Mouse (Mus musculus) CH12.LX (cell line): ENCODE data around the gene Nat9. TPM values are rescaled to one million over a fixed set of nuclear protein-coding genes. Genes with fewer than 3 reads are reported as not detected.

ENCODE experiments used
- DNase-seq: peaks from one replicate; pipeline ENCODE4 v3.0.0-alpha.2; 2013; ENCODE audit errors: extremely low read depth
- H3K27ac ChIP-seq: 2 replicates; pipeline ENCODE4 v1.5.1; 2012; ENCODE audit warnings: low read depth, mild to moderate bottlenecking, control low read depth, moderate library complexity; ENCODE audit not compliant: insufficient read depth
- H3K27me3 ChIP-seq: replicated peaks from 2 replicates; pipeline ENCODE3; 2012; ENCODE audit warnings: inconsistent platforms
- H3K36me3 ChIP-seq, 2 experiments: replicated peaks in 1 of 2; 2 replicates each; pipeline versions ENCODE3 to v1.6.1; 2012; ENCODE audit warnings: inconsistent platforms in 1 of 2, low read length in 1 of 2, mild to moderate bottlenecking in 1 of 2, mixed read lengths in 1 of 2, moderate library complexity in 1 of 2; ENCODE audit not compliant: control insufficient read depth in 1 of 2, insufficient read depth in 1 of 2
- H3K4me1 ChIP-seq, 2 experiments: 2 replicates each; pipeline ENCODE4 v1.6.1; 2012; ENCODE audit warnings: inconsistent platforms in 1 of 2, moderate library complexity in 1 of 2; ENCODE audit not compliant: insufficient read depth in 2 of 2, control insufficient read depth in 1 of 2
- H3K4me2 ChIP-seq: 2 replicates; pipeline ENCODE4 v1.6.1; 2012; ENCODE audit warnings: low read depth, mild to moderate bottlenecking, control low read depth; ENCODE audit not compliant: poor library complexity, insufficient read depth, severe bottlenecking
- H3K4me3 ChIP-seq, 3 experiments: fragments of 150-350 bp in 1 of 3; sonication (generic) in 1 of 3; replicated peaks in 1 of 3; 2 replicates each; pipeline versions ENCODE3 to v1.5.1; 2011 to 2012; ENCODE audit warnings: low read depth in 2 of 3, low read length in 2 of 3, mild to moderate bottlenecking in 2 of 3, moderate library complexity in 2 of 3, control low read depth in 1 of 3, improper control_type of control experiment in 1 of 3, inconsistent platforms in 1 of 3, mixed read lengths in 1 of 3; ENCODE audit not compliant: poor library complexity in 1 of 3
- H3K79me2 ChIP-seq: replicated peaks from 2 replicates; pipeline ENCODE4 v1.6.1; 2012; ENCODE audit warnings: mild to moderate bottlenecking, moderate library complexity; ENCODE audit not compliant: control insufficient read depth, poor library complexity, insufficient read depth, severe bottlenecking; ENCODE audit errors: extremely low read depth
- H3K9ac ChIP-seq: 2 replicates; pipeline ENCODE4 v1.6.1; 2012; ENCODE audit warnings: low read depth, mild to moderate bottlenecking, control low read depth, moderate library complexity; ENCODE audit not compliant: insufficient read depth
- H3K9me3 ChIP-seq: replicated peaks from 2 replicates; pipeline ENCODE3; 2012; ENCODE audit warnings: low read length, inconsistent platforms, mixed read lengths
- BHLHE40 ChIP-seq: IDR thresholded peaks from 2 replicates; pipeline ENCODE4 v1.6.1; 2011; ENCODE audit warnings: mild to moderate bottlenecking, low read depth, low read length, improper control_type of control experiment
- CHD1 ChIP-seq: IDR thresholded peaks from 2 replicates; pipeline ENCODE4 v1.6.1; 2012; ENCODE audit warnings: low read depth, low read length, improper control_type of control experiment, inconsistent platforms
- CHD2 ChIP-seq: IDR thresholded peaks from 2 replicates; pipeline ENCODE4 v1.6.1; 2011; ENCODE audit warnings: low read length, improper control_type of control experiment
- CTCF ChIP-seq, 2 experiments: IDR thresholded peaks in 1 of 2; conservative IDR thresholded peaks in 1 of 2; 2 replicates each; pipeline ENCODE4 v1.5.1; 2011 to 2012; ENCODE audit warnings: low read depth in 2 of 2, low read length in 2 of 2, improper control_type of control experiment in 1 of 2, inconsistent platforms in 1 of 2, mild to moderate bottlenecking in 1 of 2, moderate library complexity in 1 of 2
- E2F4 ChIP-seq: IDR thresholded peaks from 2 replicates; pipeline ENCODE4 v1.6.1; 2011; ENCODE audit warnings: low read depth, low read length, improper control_type of control experiment; ENCODE audit not compliant: insufficient replicate concordance
- ELF1 ChIP-seq: IDR thresholded peaks from 2 replicates; pipeline ENCODE4 v1.6.1; 2014; ENCODE audit warnings: low read depth, mild to moderate bottlenecking, inconsistent platforms, low read length, improper control_type of control experiment
- HCFC1 ChIP-seq: IDR thresholded peaks from 2 replicates; pipeline ENCODE4 v1.6.1; 2012; ENCODE audit warnings: low read depth, mild to moderate bottlenecking, inconsistent platforms, low read length, improper control_type of control experiment
- MAFK ChIP-seq: IDR thresholded peaks from 2 replicates; pipeline ENCODE4 v1.6.1; 2011; ENCODE audit warnings: low read length, improper control_type of control experiment; ENCODE audit not compliant: insufficient replicate concordance
- MAX ChIP-seq: IDR thresholded peaks from 2 replicates; pipeline ENCODE4 v1.6.1; 2011; ENCODE audit warnings: low read length, improper control_type of control experiment
- MAZ ChIP-seq: IDR thresholded peaks from 2 replicates; pipeline ENCODE4 v1.6.1; 2012; ENCODE audit warnings: low read depth, mild to moderate bottlenecking, inconsistent platforms, low read length, improper control_type of control experiment, moderate library complexity
- MXI1 ChIP-seq: IDR thresholded peaks from 2 replicates; pipeline ENCODE4 v1.6.1; 2011; ENCODE audit warnings: mild to moderate bottlenecking, low read depth, low read length, improper control_type of control experiment
- MYC ChIP-seq: IDR thresholded peaks from 2 replicates; pipeline ENCODE4 v1.6.1; 2011; ENCODE audit warnings: low read depth, mild to moderate bottlenecking, improper control_type of control experiment, low read length
- NELFE ChIP-seq: IDR thresholded peaks from 2 replicates; pipeline ENCODE4 v1.6.1; 2011; ENCODE audit warnings: low read depth, low read length, improper control_type of control experiment
- NRF1 ChIP-seq: IDR thresholded peaks from 2 replicates; pipeline ENCODE4 v1.6.1; 2014; ENCODE audit warnings: low read depth, mild to moderate bottlenecking, inconsistent platforms, low read length, improper control_type of control experiment, moderate library complexity
- PAX5 ChIP-seq: IDR thresholded peaks from 2 replicates; pipeline ENCODE4 v1.6.1; 2012; ENCODE audit warnings: low read length, inconsistent platforms, mixed read lengths
- POLR2A ChIP-seq: IDR thresholded peaks from 2 replicates; pipeline ENCODE4 v1.6.1; 2011; ENCODE audit warnings: low read depth, mild to moderate bottlenecking, improper control_type of control experiment, low read length
- POLR2AphosphoS2 ChIP-seq: IDR thresholded peaks from 2 replicates; pipeline ENCODE4 v1.6.1; 2011; ENCODE audit warnings: low read depth, low read length, improper control_type of control experiment
- RAD21 ChIP-seq: IDR thresholded peaks from 2 replicates; pipeline ENCODE4 v1.6.1; 2011; ENCODE audit warnings: low read depth, mild to moderate bottlenecking, low read length, improper control_type of control experiment, moderate library complexity
- RCOR1 ChIP-seq: conservative IDR thresholded peaks from 2 replicates; pipeline ENCODE4 v1.6.1; 2012; ENCODE audit warnings: low read depth, mild to moderate bottlenecking, inconsistent platforms, low read length, improper control_type of control experiment
- SIN3A ChIP-seq: IDR thresholded peaks from 2 replicates; pipeline ENCODE4 v1.6.1; 2012; ENCODE audit warnings: low read length, improper control_type of control experiment, inconsistent platforms
- SMC3 ChIP-seq: IDR thresholded peaks from 2 replicates; pipeline ENCODE4 v1.6.1; 2011; ENCODE audit warnings: low read depth, low read length, improper control_type of control experiment
- TBP ChIP-seq: conservative IDR thresholded peaks from 2 replicates; pipeline ENCODE4 v1.6.1; 2011; ENCODE audit warnings: low read depth, low read length, improper control_type of control experiment
- TCF12 ChIP-seq: IDR thresholded peaks from 2 replicates; pipeline ENCODE4 v1.6.1; 2014; ENCODE audit warnings: low read depth, mild to moderate bottlenecking, inconsistent platforms, low read length, improper control_type of control experiment
- UBTF ChIP-seq: IDR thresholded peaks from 2 replicates; pipeline ENCODE4 v1.6.1; 2012; ENCODE audit warnings: low read depth, mild to moderate bottlenecking, inconsistent platforms, low read length, improper control_type of control experiment, moderate library complexity
- USF2 ChIP-seq: conservative IDR thresholded peaks from 2 replicates; pipeline ENCODE4 v1.6.1; 2011; ENCODE audit warnings: low read depth, low read length, improper control_type of control experiment
- ZMIZ1 ChIP-seq: IDR thresholded peaks from 2 replicates; pipeline ENCODE4 v1.6.1; 2012; ENCODE audit warnings: low read depth, mild to moderate bottlenecking, inconsistent platforms, low read length, improper control_type of control experiment
- dilution Hi-C: fragments of 300-500 bp; cut with MboI; formaldehyde crosslinking; loops from 2 replicates; pipeline ENCODE4 v1.14.3; 2020; ENCODE audit warnings: low sequenced_read_pairs; ENCODE audit not compliant: extremely low pct_unique_long_range_greater_than_20kb, extremely low pct_ligation_motif_present
- in situ Hi-C: fragments of 300-500 bp; cut with MboI; formaldehyde crosslinking; loops from 3 replicates; pipeline ENCODE4 v1.14.3; 2019; ENCODE audit warnings: low sequenced_read_pairs, low pct_ligation_motif_present, low pct_unique_long_range_greater_than_20kb, mixed read lengths
- polyA plus RNA-seq: library from polyadenylated mRNA; unstranded; fragments of >175 nt; gene quantifications from 2 replicates; pipeline ENCODE4 v1.2.1, GENCODE M21; 2012; ENCODE audit warnings: low read depth; ENCODE audit not compliant: insufficient read length
- total RNA-seq, 2 experiments: library from RNA; depleted of rRNA; stranded (reverse); fragments of 300-350 nt in 1 of 2; fragments of >200 nt in 1 of 2; gene quantifications; 2 replicates each; pipeline ENCODE4 v1.2.3; 2012 to 2014

Nat9 gene
- total and polyA plus RNA-seq, 3 experiments = 24.1 to 74.0 (median 30.6) TPM

- peaks cover 8% of the 10 kb centered on the region for H3K9me3 ChIP-seq
- TF ChIP-seq CHD1 (peak; percentile 72), SMC3 (peak; percentile 21), MYC (no peak), MAX (0 out of 2 replicates have a peak, but pooled peaks have one; percentile 14), UBTF (peak; percentile 96), SIN3A (peak; percentile 47; the same call in 1 of the 2 replicates), CTCF (conservative IDR thresholded peaks at IDR 0.05 in 1 of 2, IDR thresholded peaks at IDR 0.05 in 1 of 2; ENCODE audit: low read depth in 2 of 2, low read length in 2 of 2) (peak in 1 of 2 experiments; percentile 51; a peak in 2 of 4 replicates), POLR2AphosphoS2 (no peak), RAD21 (peak; percentile 7), NELFE (no peak)
- TF ChIP-seq, all 38 proteins: peak for 7
- Histone ChIP-seq H3K27ac (peak overlapping the region; percentile 1), H3K36me3 (peaks cover 3 to 33% of the 10 kb centered on the region in 2 experiments), H3K4me3 (peak overlapping the region; percentile 69 to 98 (median 86)), H3K4me2 (peak overlapping the region; percentile 77), H3K27me3 (no peaks in the 10 kb centered on the region), H3K79me2 (peaks cover 40% of the 10 kb centered on the region), H3K4me1 (peaks cover 16 to 52% of the 10 kb centered on the region in 2 experiments), H3K9ac (peak overlapping the region; percentile 46)
- DNase-seq = peak; percentile 64
- dilution Hi-C loops = no loop called here
- in situ Hi-C loops = loop anchor here (5.0 kb wide), 3 partner anchors 34 to 109 kb away; no protein-coding TSS in a partner anchor
Measured at GRCm38 (mm10) chr11:115163568-115164150, 24.0 kb downstream of the Nat9 start.

- H3K9ac ChIP-seq = peak within 1 kb of the TSS; percentile 46
- H3K36me3 ChIP-seq = peaks cover 0 to 26% of the 10 kb centered on the region in 2 experiments
- H3K4me1 ChIP-seq = peaks cover 20 to 59% of the 10 kb centered on the region in 2 experiments
- in situ Hi-C loops = loop anchor here (5.0 kb wide), 3 partner anchors 34 to 109 kb away; no protein-coding TSS in a partner anchor
- H3K4me3 ChIP-seq = peak within 1 kb of the TSS; percentile 69 to 98 (median 86)
- H3K27me3 ChIP-seq = no peaks in the 10 kb centered on the region
- H3K79me2 ChIP-seq = peaks cover 40% of the 10 kb centered on the region
- dilution Hi-C loops = no loop called here
- peak within 1 kb of the TSS; percentile 77 for H3K4me2 ChIP-seq
- TF ChIP-seq PAX5 = no peak
- TF ChIP-seq CHD2 = peak; percentile 30; the same call in 1 of the 2 replicates
- peak; percentile 89 for TF ChIP-seq POLR2AphosphoS2
- TF ChIP-seq MAZ = peak; percentile 87
- TF ChIP-seq TBP = peak; percentile 80
- peak; percentile 100 for TF ChIP-seq POLR2A
- TF ChIP-seq USF2 = no peak
- peak; percentile 48; the same call in 1 of the 2 replicates for TF ChIP-seq SIN3A
- peak; percentile 55 for TF ChIP-seq NRF1
- TF ChIP-seq RCOR1 = no peak
- peak; percentile 65 for TF ChIP-seq TCF12
- peak; percentile 13; the same call in 1 of the 2 replicates for TF ChIP-seq BHLHE40
- peak; percentile 98 for TF ChIP-seq NELFE
- peak; percentile 90 for TF ChIP-seq ELF1
- TF ChIP-seq MXI1 = peak; percentile 18; the same call in 1 of the 2 replicates
- TF ChIP-seq ZMIZ1 = peak; percentile 97
- TF ChIP-seq E2F4 = peak; percentile 38; the same call in 1 of the 2 replicates
- TF ChIP-seq MAFK = no peak
- peak; percentile 56; the same call in 1 of the 2 replicates for TF ChIP-seq HCFC1
- TF ChIP-seq CHD1 = no peak
- peak within 1 kb of the TSS; percentile 36 for H3K27ac ChIP-seq
- peaks cover 8% of the 10 kb centered on the region for H3K9me3 ChIP-seq
- DNase-seq = peak; percentile 100
Measured at GRCm38 (mm10) chr11:115162832-115163480, 24.7 kb downstream of the Nat9 start, which contains the start of gene Slc9a3r1. Gene Slc9a3r1, plus strand, starts transcription at chr11:115163341.
